Mouse (Mus musculus): ENCODE measurements at regions not wholly inside any gene's neighbourhood (a gene's known extent, or its start where the extent isn't known, plus 50 kb on each side); places are given as distances from the start of the nearest gene placed in this dataset.

GRCm38 (mm10) chr2:166227496-166227895, 72.0 kb upstream of the Sulf2 start:
- no peak for DNase-seq

DNA sequence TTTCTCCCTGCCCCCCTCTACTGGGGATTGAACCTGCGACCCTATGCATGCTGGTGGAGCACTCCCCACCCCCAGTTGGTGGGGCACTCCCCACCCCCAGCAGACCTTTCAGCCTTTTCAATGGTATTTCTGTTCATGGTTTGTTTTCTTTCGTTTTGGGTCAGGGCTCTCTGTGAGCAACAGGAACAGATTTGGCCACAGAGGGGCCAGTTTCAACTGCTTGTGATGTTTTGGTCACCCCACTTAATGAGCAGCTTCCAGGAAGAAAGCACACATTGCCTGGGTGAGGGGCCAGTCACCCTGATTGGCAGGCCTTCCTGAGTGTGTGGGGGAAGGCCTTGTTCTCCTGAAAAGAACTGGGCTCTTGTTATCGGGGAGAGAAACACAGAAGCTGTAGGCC, 71.5 kb upstream of the Sulf2 start:
- no peak for DNase-seq

DNA sequence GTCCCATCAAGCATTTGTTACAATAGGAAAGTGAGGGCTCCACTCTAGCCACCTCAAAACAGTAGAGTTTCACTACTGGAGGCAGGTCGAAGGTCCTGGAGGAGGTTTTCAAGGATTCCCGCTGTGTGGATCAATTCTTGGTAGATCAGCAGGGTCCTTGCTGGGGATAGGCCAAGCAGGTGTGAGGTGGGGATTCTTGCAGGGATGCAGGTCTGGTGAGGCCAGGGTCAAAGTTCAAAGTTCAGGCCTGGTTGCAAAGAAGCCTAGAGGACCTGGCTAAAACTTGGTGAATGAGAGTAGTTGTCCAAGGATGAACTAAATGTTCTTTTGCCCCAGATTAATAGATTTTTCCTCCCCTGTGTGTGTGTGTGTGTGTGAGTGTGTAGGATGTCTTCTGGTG, 70.9 kb upstream of the Sulf2 start:
- no peak for DNase-seq

- no peak for DNase-seq
Measured at GRCm38 (mm10) chr2:166225354-166225753, 69.9 kb upstream of the Sulf2 start.

DNA sequence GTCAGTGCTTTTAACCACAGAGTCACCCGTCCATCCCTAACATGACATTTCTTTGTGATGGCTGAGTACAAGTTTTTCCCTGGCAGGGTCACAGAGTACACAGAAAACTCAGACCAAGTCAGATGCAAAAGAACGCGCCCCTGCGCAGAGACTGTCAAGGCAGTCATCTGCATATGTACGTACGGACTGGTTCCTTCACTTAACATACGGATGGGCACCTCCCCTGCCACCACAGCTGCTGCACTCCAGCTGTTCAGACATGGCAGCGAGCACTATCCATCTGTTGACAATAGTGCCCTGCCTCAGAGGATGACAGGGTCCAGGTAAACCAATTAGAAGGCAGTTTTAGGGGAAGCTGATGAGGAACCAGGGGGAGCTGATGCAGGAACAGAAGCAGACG, 63.3 kb upstream of the Sulf2 start:
- no peak for DNase-seq

GRCm38 (mm10) chr2:166216512-166216865, 61.0 kb upstream of the Sulf2 start:
- no peak for DNase-seq

- DNase-seq, result no peak
Measured at GRCm38 (mm10) chr2:166215610-166216511, 60.4 kb upstream of the Sulf2 start.

- no peak for DNase-seq
Measured at GRCm38 (mm10) chr2:166215191-166215590, 59.7 kb upstream of the Sulf2 start.

DNA sequence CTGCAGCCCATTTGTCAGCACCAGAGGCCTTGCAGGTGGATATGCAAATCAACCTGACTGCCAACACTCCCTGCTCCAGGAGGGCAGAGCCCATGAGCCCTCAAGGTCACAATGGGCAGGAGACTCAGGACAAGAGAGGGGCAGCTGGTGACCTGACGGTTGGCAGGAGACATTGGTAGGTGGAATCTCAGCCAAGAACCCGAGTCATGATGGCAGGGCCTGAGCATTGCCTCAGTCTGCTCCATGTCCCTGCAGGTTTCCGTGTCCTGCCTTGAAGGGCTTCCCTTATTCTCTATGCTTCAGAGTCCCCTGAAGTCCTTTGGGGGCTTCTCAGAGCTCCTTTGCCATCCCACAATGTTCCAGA, 51.7 kb upstream of the Sulf2 start:
- DNase-seq, result no peak

- DNase-seq, result no peak
Measured at GRCm38 (mm10) chr2:166206396-166207144, 51.1 kb upstream of the Sulf2 start.

All from right cerebral cortex, postnatal 14 days (tissue).